Mouse (Mus musculus): ENCODE results near the gene Gnb2.

Gnb2 gene

GRCm38 (mm10) chr5:137533117-137533827 lies at the start of gene Gnb2, which contains the start of gene Epo:
Gene Gnb2, minus strand, starts transcription at chr5:137533510.
Gene Epo, minus strand, starts transcription at chr5:137533242.
- DNase-seq: peak; percentile 100

- no peak for DNase-seq
Measured at GRCm38 (mm10) chr5:137582702-137583101, 49.4 kb upstream of the Gnb2 start.

- no peak for DNase-seq
Measured at GRCm38 (mm10) chr5:137580246-137580645, 46.9 kb upstream of the Gnb2 start.

GRCm38 (mm10) chr5:137574470-137574901 lies 41.2 kb upstream of the Gnb2 start:
- peak; percentile 74 to 75 for DNase-seq

GRCm38 (mm10) chr5:137570691-137571586 lies 37.6 kb upstream of the Gnb2 start:
- DNase-seq: no peak

- no peak for DNase-seq
Measured at GRCm38 (mm10) chr5:137570181-137570580, 36.9 kb upstream of the Gnb2 start.

- DNase-seq: no peak
Measured at GRCm38 (mm10) chr5:137569665-137570064, 36.4 kb upstream of the Gnb2 start, which contains the start of gene Tfr2. Gene Tfr2, plus strand, starts transcription at chr5:137569840.

GRCm38 (mm10) chr5:137569031-137569430 lies 35.7 kb upstream of the Gnb2 start:
- no peak for DNase-seq

GRCm38 (mm10) chr5:137568223-137568798 lies 35.0 kb upstream of the Gnb2 start:
- no peak for DNase-seq

GRCm38 (mm10) chr5:137566416-137566815 lies 33.1 kb upstream of the Gnb2 start:
- DNase-seq: no peak

- no peak for DNase-seq
Measured at GRCm38 (mm10) chr5:137565744-137566143, 32.4 kb upstream of the Gnb2 start.

GRCm38 (mm10) chr5:137562965-137563364 lies 29.7 kb upstream of the Gnb2 start:
- DNase-seq: no peak

GRCm38 (mm10) chr5:137561556-137561955 lies 28.2 kb upstream of the Gnb2 start:
- no peak for DNase-seq

- peak in 1 of 2 experiments; percentile 45 for DNase-seq
Measured at GRCm38 (mm10) chr5:137553898-137554297, 20.6 kb upstream of the Gnb2 start.

GRCm38 (mm10) chr5:137553411-137553837 lies 20.1 kb upstream of the Gnb2 start, which contains the start of gene Actl6b:
Gene Actl6b, plus strand, starts transcription at chr5:137553517.
- peak; percentile 99 for DNase-seq

GRCm38 (mm10) chr5:137553000-137553399 lies 19.7 kb upstream of the Gnb2 start:
- no peak for DNase-seq

- DNase-seq: peak; percentile 61 to 62
Measured at GRCm38 (mm10) chr5:137551119-137551518, 17.8 kb upstream of the Gnb2 start.

GRCm38 (mm10) chr5:137549840-137550239 lies 16.5 kb upstream of the Gnb2 start:
- no peak for DNase-seq

- DNase-seq: peak; percentile 56 to 66
Measured at GRCm38 (mm10) chr5:137545596-137545995, 12.3 kb upstream of the Gnb2 start.

GRCm38 (mm10) chr5:137544926-137545325 lies 11.6 kb upstream of the Gnb2 start:
- no peak for DNase-seq

GRCm38 (mm10) chr5:137541768-137542540 lies 8.6 kb upstream of the Gnb2 start:
- peak; percentile 92 to 95 for DNase-seq

- no peak for DNase-seq
Measured at GRCm38 (mm10) chr5:137540991-137541390, 7.7 kb upstream of the Gnb2 start.
